In genomic region chr5:65763088-65763915, GRCm38 (mm10) we compare ENCODE assay signal across 8 mouse cellular contexts. TPM values are rescaled to one million over a fixed set of nuclear protein-coding genes. Genes with fewer than 3 reads are reported as not detected.
A peak's percentile ranks its signal among the peaks of the same experiment; 100 is the strongest.
DNase-seq lines count a peak whose midpoint lies in the region; ATAC-seq and TF ChIP-seq lines count a peak whose summit lies in the region.

N4bp2 (plus strand) TSS chr5:65763521.

- under 1% methylated on average over 78 of the region's 80 CpGs for WGBS in hindbrain, embryonic 10.5 days
- 0% methylated on average over 42 of the region's 80 CpGs for WGBS in lung, postnatal 0 days

- no peak for TF ChIP-seq CTCF in G1E (IDR thresholded peaks at IDR 0.05; ENCODE audit: low read depth, low read length)
- TF ChIP-seq CTCF in lung, postnatal 0 days (IDR thresholded peaks at IDR 0.05): no peak

- peak within 1 kb of the TSS; percentile 99 for H3K9ac ChIP-seq in lung, postnatal 0 days (replicated peaks; ENCODE audit: low read depth)

- DNase-seq in G1E (ENCODE audit: low spot score): peak; percentile 54
- peak; percentile 80 for DNase-seq in cerebellum, adult 9-10 months
- DNase-seq in hindbrain, embryonic 10.5 days (ENCODE audit: low spot score): peak; percentile 84
- peak; percentile 29 for DNase-seq in layer of hippocampus, adult 9-11 months
- DNase-seq in lung, postnatal 0 days (ENCODE audit: low spot score): peak; percentile 75
- DNase-seq in ovary, postnatal 10 days (ENCODE audit: low spot score): peak; percentile 75
- peak; percentile 79 for DNase-seq in thymus, postnatal 25 days

- no peak for ATAC-seq in G1E (ENCODE audit: extremely low read depth, insufficient number of reproducible peaks, low FRiP score, poor library complexity, severe bottlenecking)
- peak; percentile 13; the same call in 1 of the 2 replicates for ATAC-seq in frontal cortex, adult (ENCODE audit: low TSS enrichment)
- peak; percentile 18 for ATAC-seq in lung, postnatal 0 days

- TF ChIP-seq EP300 in lung, postnatal 0 days (IDR thresholded peaks at IDR 0.05): no peak

- peak within 1 kb of the TSS; percentile 78 for H3K4me2 ChIP-seq in lung, postnatal 0 days (replicated peaks; ENCODE audit: low read depth, low read length)

- peak within 1 kb of the TSS; percentile 89 for H3K4me3 ChIP-seq in G1E (ENCODE audit: low read depth, low read length)
- peak within 1 kb of the TSS; percentile 96 for H3K4me3 ChIP-seq in hindbrain, embryonic 10.5 days
- peak within 1 kb of the TSS; percentile 99 for H3K4me3 ChIP-seq in lung, postnatal 0 days (ENCODE audit: low read depth, low read length)

- H3K27me3 ChIP-seq in G1E (ENCODE audit: insufficient read depth, low read length): no peaks in the 10 kb centered on the region
- H3K27me3 ChIP-seq in hindbrain, embryonic 10.5 days (ENCODE audit: insufficient read depth, poor library complexity, severe bottlenecking): no peaks in the 10 kb centered on the region
- no peaks in the 10 kb centered on the region for H3K27me3 ChIP-seq in lung, postnatal 0 days (replicated peaks; ENCODE audit: insufficient read depth, low read length)

- H3K4me1 ChIP-seq in G1E (ENCODE audit: insufficient read depth, low read depth, low read length): peaks cover 40% of the 10 kb centered on the region
- H3K4me1 ChIP-seq in hindbrain, embryonic 10.5 days (replicated peaks): peaks cover 11% of the 10 kb centered on the region
- H3K4me1 ChIP-seq in lung, postnatal 0 days (ENCODE audit: insufficient read depth, low read depth, low read length): no peaks in the 10 kb centered on the region

- H3K27ac ChIP-seq in hindbrain, embryonic 10.5 days: peak within 1 kb of the TSS; percentile 100
- peak within 1 kb of the TSS; percentile 100 for H3K27ac ChIP-seq in lung, postnatal 0 days (ENCODE audit: low read length)

- H3K36me3 ChIP-seq in G1E (replicated peaks): peaks cover 29% of the 10 kb centered on the region
- H3K36me3 ChIP-seq in hindbrain, embryonic 10.5 days: 0 out of 2 replicates have a peak, but pooled peaks cover 3% of the 10 kb centered on the region
- H3K36me3 ChIP-seq in lung, postnatal 0 days (ENCODE audit: insufficient read depth, low read length): no peaks in the 10 kb centered on the region

- H3K9me3 ChIP-seq in G1E (replicated peaks): no peaks in the 10 kb centered on the region
- no peaks in the 10 kb centered on the region for H3K9me3 ChIP-seq in hindbrain, embryonic 10.5 days
- H3K9me3 ChIP-seq in lung, postnatal 0 days (ENCODE audit: low read length): no peaks in the 10 kb centered on the region

RNA-seq across cellular contexts. Expression of gene N4bp2, which starts in this region (rescaled TPM):
- total RNA-seq in G1E (2014; fragmentation: Nextera tagmentation): 182 and 208 TPM in 2 replicates
- total RNA-seq in G1E (2017): 83.1 and 96.7 TPM in 2 replicates
- polyA plus RNA-seq in G1E (2012): 31.8 and 32.1 TPM in 2 replicates
- polyA plus RNA-seq in hindbrain, embryonic 10.5 days (2016; fragmentation: Nextera tagmentation; extraction: Ambion mirVana): 21.6 and 31.1 TPM in 2 replicates
- polyA plus RNA-seq in lung, postnatal 0 days (2015; fragmentation: Nextera tagmentation; extraction: Ambion mirVana): 7.0 and 7.5 TPM in 2 replicates

Comparison
In these comparisons a context has a peak if more than half of its experiments do, and no peak if none do; other contexts are left out.
1. DNase-seq: peak in every context shown above with its lines; median percentile 84 in hindbrain, embryonic 10.5 days; 80 in cerebellum, adult 9-10 months; 79 in thymus, postnatal 25 days; 75 in lung, postnatal 0 days; 75 in ovary, postnatal 10 days; 54 in G1E; 29 in layer of hippocampus, adult 9-11 months.